Mouse (Mus musculus) megakaryocyte-erythroid progenitor cell, adult 5 weeks (primary cell): ENCODE measurements around the gene Tmem231. TPM values are rescaled to one million over a fixed set of nuclear protein-coding genes. Genes with fewer than 3 reads are reported as not detected.

Experiments
- polyA plus RNA-seq: library from polyadenylated mRNA; stranded (reverse); fragments of >175 nt; gene quantifications from 2 replicates; pipeline ENCODE4 v1.2.3, GENCODE M21; 2012

Tmem231 gene
- polyA plus RNA-seq, result 1.7 and 2.2 TPM in 2 replicates

DNA sequence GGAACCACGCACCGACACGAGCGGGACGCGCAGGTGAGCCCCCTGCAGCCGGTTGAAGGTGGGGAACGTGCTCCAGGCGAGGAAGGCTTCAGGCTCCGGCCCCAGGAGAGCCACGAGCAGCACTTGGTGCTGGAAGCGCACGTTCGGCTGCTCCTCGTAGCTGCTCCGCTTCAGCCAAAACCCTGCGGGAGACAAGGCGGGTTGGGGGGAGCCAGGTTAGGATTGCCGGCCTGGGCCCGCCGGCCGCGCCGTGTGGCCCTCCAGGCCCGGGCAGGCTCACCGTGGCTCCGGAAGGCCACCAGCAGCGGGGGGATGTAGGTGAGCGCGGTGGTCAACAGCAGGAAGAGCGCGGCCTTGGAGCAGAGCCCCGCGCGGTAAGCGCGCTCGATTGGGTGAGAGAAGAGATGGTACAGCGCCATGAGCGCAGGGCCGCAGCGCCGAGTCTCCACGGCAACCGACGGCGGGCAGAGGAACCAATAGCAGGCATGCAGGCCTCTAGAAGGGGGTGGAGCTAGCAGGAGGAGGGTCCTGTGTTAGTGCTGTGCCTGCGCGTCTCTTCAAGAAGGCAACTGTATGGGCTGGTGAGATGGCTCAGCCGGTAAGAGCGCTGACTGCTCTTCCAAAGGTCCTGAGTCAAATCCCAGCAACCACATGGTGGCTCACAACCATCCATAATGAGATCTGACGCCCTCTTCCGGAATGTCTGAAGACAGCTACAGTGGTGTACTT lies at the start of gene Tmem231:
TSS of gene Tmem231 (minus strand) at position 534 of the 729 bp plus-strand sequence.

DNA sequence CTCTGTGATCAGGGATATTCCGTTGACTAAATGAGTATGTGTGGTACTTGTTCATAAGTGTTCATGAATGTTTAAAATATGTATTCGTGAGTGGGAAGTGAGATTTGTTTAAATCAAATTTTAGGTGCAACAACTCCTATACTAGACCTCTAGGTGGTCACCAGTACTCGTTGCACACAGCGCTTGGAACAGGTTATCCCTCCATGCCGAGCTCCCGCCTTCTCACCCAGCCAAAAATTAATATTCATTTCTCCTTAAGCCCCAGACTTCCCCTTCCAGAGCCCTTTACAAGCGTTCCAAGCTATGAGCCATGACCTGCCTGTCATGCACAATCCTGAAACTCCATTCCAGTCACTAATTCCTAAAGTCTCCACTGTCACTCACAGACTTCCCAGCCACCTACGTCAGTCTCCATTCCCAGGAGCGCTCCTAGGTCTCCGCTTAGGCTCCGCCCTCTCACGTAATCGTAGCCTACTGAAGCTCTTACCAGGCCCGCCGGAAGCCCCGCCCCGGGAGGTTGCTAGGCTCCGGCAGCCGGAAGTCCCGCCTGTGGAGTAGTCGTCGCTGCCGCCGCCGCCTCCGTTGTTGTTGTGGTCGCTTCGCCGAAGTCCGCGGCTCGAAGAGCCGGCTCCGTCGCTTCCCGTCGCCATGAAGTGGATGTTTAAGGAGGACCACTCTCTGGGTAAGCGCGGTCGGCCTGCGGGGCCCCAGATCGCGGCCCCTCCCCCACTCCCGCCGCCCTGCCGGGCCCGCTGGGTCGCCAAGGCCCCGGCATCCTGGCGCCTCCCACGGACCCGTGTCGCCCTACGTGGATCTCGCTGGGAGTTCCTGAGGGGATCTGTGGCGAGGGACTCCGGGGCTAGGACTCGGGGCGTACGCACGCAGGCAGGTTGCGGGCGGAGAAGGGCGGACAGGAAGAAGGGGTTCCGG lies 6.8 kb upstream of the Tmem231 start, which contains the start of gene Gabarapl2:
TSS of gene Gabarapl2 (plus strand) at position 533 of the 930 bp plus-strand sequence.

DNA sequence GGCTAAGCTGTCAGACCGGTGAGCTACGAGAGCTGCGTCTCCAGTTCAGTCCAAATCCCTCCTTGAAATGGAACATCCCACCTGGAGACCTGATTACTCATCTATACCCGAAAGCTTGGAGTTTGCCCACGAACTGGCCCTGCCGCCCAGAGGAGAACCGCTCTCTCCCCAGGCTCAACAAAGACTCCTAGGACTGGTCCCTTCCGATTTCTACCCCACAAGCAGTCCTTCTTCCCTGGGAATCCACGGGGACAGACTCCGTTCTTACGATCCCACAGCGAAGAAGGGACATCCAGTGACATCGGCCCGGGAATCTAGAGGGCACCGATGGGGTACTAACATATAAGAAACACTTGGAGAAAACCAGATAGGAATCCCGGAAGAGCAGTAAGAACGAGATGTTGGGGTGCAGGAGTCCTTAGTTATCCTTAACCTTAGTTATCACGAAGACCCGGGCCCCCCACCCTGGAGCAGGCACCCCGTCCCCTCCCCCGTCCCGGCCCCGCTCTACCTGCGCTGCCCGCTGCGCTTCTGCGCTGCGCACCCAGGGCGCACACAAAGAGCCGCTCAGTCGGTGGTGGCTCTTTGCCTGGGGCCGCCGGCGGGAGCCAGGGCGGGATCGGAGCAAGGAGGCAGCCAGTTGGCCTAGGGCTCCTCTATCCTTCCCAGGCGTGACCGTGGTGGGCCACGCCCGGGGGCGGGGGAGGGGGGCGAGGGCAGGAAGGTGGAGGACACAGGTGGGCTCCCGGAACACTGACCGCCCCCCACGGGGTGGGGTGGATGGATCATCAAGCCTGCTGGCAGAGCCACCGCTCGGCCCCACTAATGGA lies 23.8 kb downstream of the Tmem231 start, which contains the start of gene Chst5:
TSS of gene Chst5 (minus strand) at position 827 of the 830 bp plus-strand sequence.

DNA sequence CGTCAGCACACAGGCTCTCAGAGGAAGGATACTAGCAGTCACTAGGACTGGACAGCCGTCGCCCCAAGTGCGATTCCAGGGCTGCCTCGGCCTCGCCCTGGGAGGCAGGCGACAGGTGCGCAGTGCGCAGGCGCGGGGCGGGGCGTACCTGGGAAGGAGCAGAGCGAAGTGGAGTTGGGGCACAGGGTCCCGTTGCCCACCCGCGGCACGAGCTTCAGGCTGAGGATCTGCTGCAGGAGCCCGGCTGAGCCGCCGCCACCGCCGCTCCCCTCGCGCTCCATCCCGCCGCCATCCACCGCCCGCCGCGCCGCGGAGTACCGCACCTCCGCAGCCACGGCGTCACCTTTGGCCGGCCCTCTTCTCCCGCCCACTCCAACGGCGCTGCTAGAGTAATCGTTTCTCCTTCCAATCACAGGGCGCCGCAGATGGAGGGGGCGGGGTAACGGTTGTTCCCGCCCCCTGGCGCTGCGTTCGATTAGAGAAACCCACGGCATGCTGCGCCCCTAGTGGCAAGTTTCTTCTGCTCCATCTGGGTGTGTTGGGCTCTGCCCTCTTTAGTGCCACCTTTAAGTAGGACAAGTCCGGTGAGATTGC lies 57.2 kb downstream of the Tmem231 start, which contains the start of gene Tmem170:
TSS of gene Tmem170 (minus strand) at position 396 of the 594 bp plus-strand sequence.

Other genes with a start within 250 kb of the Tmem231 start
- not detected in 2 replicates for gene Ctrb1, start 242.9 kb downstream of the Tmem231 start, polyA plus RNA-seq
- 0.86 and 0.96 TPM in 2 replicates for gene Bcar1, start 190.1 kb downstream of the Tmem231 start, polyA plus RNA-seq
- 18.2 and 25.7 TPM in 2 replicates for gene Cfdp1, start 79.6 kb downstream of the Tmem231 start, polyA plus RNA-seq
- gene Tmem170, start 57.1 kb downstream of the Tmem231 start, polyA plus RNA-seq, result 0.18 and 0.26 TPM in 2 replicates
- gene Chst5, start 23.4 kb downstream of the Tmem231 start, polyA plus RNA-seq, result not detected in 2 replicates
- gene Gabarapl2, start 6.8 kb upstream of the Tmem231 start, polyA plus RNA-seq, result 3.6 and 4.2 TPM in 2 replicates
- 0.55 and 0.96 TPM in 2 replicates for gene Adat1, start 58.4 kb upstream of the Tmem231 start, polyA plus RNA-seq
- gene Kars, start 77.4 kb upstream of the Tmem231 start, polyA plus RNA-seq, result 84.0 and 86.1 TPM in 2 replicates
- gene Terf2ip, start 77.5 kb upstream of the Tmem231 start, polyA plus RNA-seq, result 8.1 and 10.1 TPM in 2 replicates
- gene Gm6793, start 81.2 kb upstream of the Tmem231 start, polyA plus RNA-seq, result 0.05 and 0.47 TPM in 2 replicates